Mouse (Mus musculus) bone marrow, adult 2 months (tissue): ENCODE measurements around the gene Dcaf1. TPM values are rescaled to one million over a fixed set of nuclear protein-coding genes. Genes with fewer than 3 reads are reported as not detected.

Experiments used
- H3K27ac ChIP-seq: fragments of 200-500 bp; 2 replicates; pipeline ENCODE4 v1.5.1; 2012; ENCODE audit warnings: low read depth, mild to moderate bottlenecking, control low read depth, inconsistent platforms, low read length; ENCODE audit not compliant: control insufficient read depth, poor library complexity, insufficient read depth
- H3K4me1 ChIP-seq: fragments of 200-500 bp; 2 replicates; pipeline ENCODE4 v1.6.1; 2011; ENCODE audit warnings: low read length; ENCODE audit not compliant: control insufficient read depth, insufficient read depth
- H3K4me3 ChIP-seq: fragments of 200-500 bp; replicated peaks from 2 replicates; pipeline ENCODE3; 2011; ENCODE audit warnings: mild to moderate bottlenecking, low read depth, low read length, control low read depth; ENCODE audit not compliant: control insufficient read depth
- CTCF ChIP-seq: fragments of 200-500 bp; IDR thresholded peaks from 2 replicates; pipeline ENCODE4 v1.5.1; 2011; ENCODE audit warnings: low read length, control low read depth; ENCODE audit not compliant: control insufficient read depth, insufficient read depth
- POLR2A ChIP-seq: fragments of 200-500 bp; IDR thresholded peaks from 2 replicates; pipeline ENCODE4 v1.6.1; 2011; ENCODE audit warnings: low read depth, mild to moderate bottlenecking, control low read depth, low read length, borderline replicate concordance; ENCODE audit not compliant: control insufficient read depth
- WGBS: fragments of 180-500 bp; shearing (Covaris S2); methylation state at CpG from one replicate; pipeline ENCODE4 v1.1.7; 2018; 5-methylcytosine and 5-hydroxymethylcytosine counted together
- polyA plus RNA-seq: library from polyadenylated mRNA; stranded (reverse); fragments of >200 nt; gene quantifications from 2 replicates; pipeline ENCODE4 v1.2.4, GENCODE M21; 2011; ENCODE audit warnings: low replicate concordance; ENCODE audit not compliant: missing spikeins, insufficient read depth, insufficient read length

The Dcaf1 gene
- polyA plus RNA-seq, 1 experiment, result 21.5 TPM

GRCm38 (mm10) chr9:106788812-106789321 is 32.8 kb upstream of the Dcaf1 start, which contains the start of gene Rad54l2:
TSS of gene Rad54l2 (minus strand) at chr9:106789194.
- Histone ChIP-seq H3K4me1 (peaks cover 2% of the 10 kb centered on the region; the same call in 1 of the 2 replicates), H3K27ac (peak within 1 kb of the TSS; percentile 71; the same call in 1 of the 2 replicates), H3K4me3 (peak within 1 kb of the TSS; percentile 89)
- peak; percentile 68; the same call in 1 of the 2 replicates for TF ChIP-seq POLR2A
- TF ChIP-seq CTCF, result no peak
- 0% methylated on average over 49 of the region's 49 CpGs for WGBS

GRCm38 (mm10) chr9:106789363-106789762 is 32.3 kb upstream of the Dcaf1 start:
- TF ChIP-seq POLR2A (no peak), CTCF (no peak)
- Histone ChIP-seq H3K4me3 (peak overlapping the region; percentile 89), H3K27ac (no peak overlapping the region), H3K4me1 (peaks cover 2% of the 10 kb centered on the region; the same call in 1 of the 2 replicates)
- 5% methylated on average over 10 of the region's 10 CpGs for WGBS

GRCm38 (mm10) chr9:106790831-106791230 is 30.8 kb upstream of the Dcaf1 start:
- no peak overlapping the region for H3K4me3 ChIP-seq
- peaks cover 2% of the 10 kb centered on the region; the same call in 1 of the 2 replicates for H3K4me1 ChIP-seq
- no peak for TF ChIP-seq CTCF
- no peak for TF ChIP-seq POLR2A
- WGBS, result 61% methylated on average over 6 of the region's 6 CpGs
- no peak overlapping the region for H3K27ac ChIP-seq

- no peak for TF ChIP-seq POLR2A
- no peak for TF ChIP-seq CTCF
- whole genome bisulfite sequencing, result 82% methylated on average over 4 of the region's 4 CpGs
- Histone ChIP-seq H3K4me3 (no peak overlapping the region), H3K27ac (no peak overlapping the region), H3K4me1 (no peaks in the 10 kb centered on the region)
These were observed 15.2 kb upstream of the Dcaf1 start for GRCm38 (mm10) chr9:106806503-106806902.

- 75% methylated on average over 6 of the region's 6 CpGs for WGBS
- Histone ChIP-seq H3K4me3 (no peak overlapping the region), H3K4me1 (no peaks in the 10 kb centered on the region; the same call in 1 of the 2 replicates), H3K27ac (no peak overlapping the region)
- TF ChIP-seq CTCF (no peak), POLR2A (no peak)
These were observed 3.5 kb upstream of the Dcaf1 start for GRCm38 (mm10) chr9:106818191-106818590.

GRCm38 (mm10) chr9:106819201-106819600 is 2.5 kb upstream of the Dcaf1 start:
- 84% methylated on average over 1 of the region's 1 CpGs for WGBS
- Histone ChIP-seq H3K4me1 (no peaks in the 10 kb centered on the region; the same call in 1 of the 2 replicates), H3K27ac (no peak overlapping the region), H3K4me3 (no peak overlapping the region)
- peak; percentile 25; the same call in 1 of the 2 replicates for TF ChIP-seq CTCF
- no peak for TF ChIP-seq POLR2A

GRCm38 (mm10) chr9:106821050-106821617 is 540 bp upstream of the Dcaf1 start:
- Histone ChIP-seq H3K4me3 (peak overlapping the region; percentile 83), H3K4me1 (no peaks in the 10 kb centered on the region; the same call in 1 of the 2 replicates), H3K27ac (no peak overlapping the region)
- WGBS, result 8% methylated on average over 15 of the region's 15 CpGs
- TF ChIP-seq POLR2A (no peak), CTCF (no peak)

GRCm38 (mm10) chr9:106822381-106823104 is 869 bp downstream of the Dcaf1 start:
- under 1% methylated on average over 32 of the region's 32 CpGs for WGBS
- TF ChIP-seq POLR2A (no peak; the same call in 1 of the 2 replicates), CTCF (no peak)
- peak overlapping the region; percentile 72 for H3K27ac ChIP-seq
- H3K4me1 ChIP-seq, result no peaks in the 10 kb centered on the region; the same call in 1 of the 2 replicates
- H3K4me3 ChIP-seq, result peak overlapping the region; percentile 83

GRCm38 (mm10) chr9:106840569-106840968 is 18.9 kb downstream of the Dcaf1 start:
- Histone ChIP-seq H3K4me1 (no peaks in the 10 kb centered on the region), H3K4me3 (no peak overlapping the region), H3K27ac (no peak overlapping the region)
- TF ChIP-seq POLR2A, result no peak
- TF ChIP-seq CTCF, result no peak
- WGBS, result 94% methylated on average over 1 of the region's 1 CpGs
